Mouse (Mus musculus) heart, postnatal 36 days (tissue): ENCODE measurements around the gene Psme4. TPM values are rescaled to one million over a fixed set of nuclear protein-coding genes. Genes with fewer than 3 reads are reported as not detected.

Experiments used
- DNase-seq, 2 experiments: peaks; one replicate each; pipeline ENCODE4 v3.0.0; 2021 to 2022
- intact Hi-C: fragments of 180-260 bp; cut with DNase I; formaldehyde crosslinking; loops from one replicate; pipeline ENCODE4 v1.15.1; 2025
- total RNA-seq, 2 experiments: library from RNA; stranded (reverse); gene quantifications; 2 replicates each; pipeline ENCODE4 v1.2.3; 2021

The Psme4 gene
- total RNA-seq, 2 experiments from 2014 or later, result 215 to 267 TPM

- DNase-seq, result no peak
- intact Hi-C loops, result no loop called here
Measured at GRCm38 (mm10) chr11:30928079-30928478, 156.6 kb downstream of the Psme4 start.

DNA sequence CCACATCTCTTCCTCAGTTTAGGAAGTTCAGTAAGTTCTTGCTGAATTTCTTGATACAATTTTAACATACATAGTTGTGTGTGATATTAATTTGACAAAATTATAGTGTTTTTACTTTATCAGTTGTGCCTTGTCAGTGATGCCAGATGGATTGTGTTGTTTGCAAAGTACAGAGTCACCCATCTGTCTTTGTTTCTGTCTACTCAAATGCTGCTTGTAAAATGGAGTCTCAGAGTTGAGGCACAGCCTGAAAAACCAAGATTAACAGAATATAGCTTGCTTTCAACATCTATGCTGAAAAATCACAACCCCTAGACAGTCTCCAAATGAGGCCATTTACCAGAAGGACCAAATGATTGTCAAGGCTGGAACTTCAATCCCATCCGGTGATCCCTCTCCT, 157.0 kb downstream of the Psme4 start:
- no peak for DNase-seq

More for the DNA sequence above, 157.0 kb downstream of the Psme4 start:
- intact Hi-C loops, result no loop called here

Other genes starting within 250 kb of the Psme4 start
- gene Acyp2, start 122.1 kb upstream of the Psme4 start, total RNA-seq, result 10 to 100 TPM; 85.1 to 91.6 TPM
- gene Gpr75, start 113.6 kb downstream of the Psme4 start, total RNA-seq, result under 1 TPM in 1 of 2 experiments, not detected in 1; 0.17 TPM
- 1 to 10 TPM; 7.2 to 9.6 TPM for gene Asb3, start 113.7 kb downstream of the Psme4 start, total RNA-seq
- 10 to 100 TPM; 39.7 to 42.6 TPM for gene Erlec1, start 182.6 kb downstream of the Psme4 start, total RNA-seq
- 10 to 100 TPM; 18.9 to 27.6 TPM for gene Chac2, start 214.6 kb downstream of the Psme4 start, total RNA-seq